Mouse (Mus musculus) neural tube, embryonic 15.5 days (tissue): Measurements from ENCODE around the gene Vdr. TPM values are rescaled to one million over a fixed set of nuclear protein-coding genes. Genes with fewer than 3 reads are reported as not detected.

Experiments used
- ATAC-seq: fragments of 200-750 bp; cut with Nextera tagmentation; 2 replicates; pipeline ENCODE4 v1.8.0; 2017; ENCODE audit warnings: mild to moderate bottlenecking, moderate TSS enrichment, moderate library complexity; ENCODE audit not compliant: low FRiP score
- H3K27ac ChIP-seq: fragments of 300-500 bp; sonication (generic); replicated peaks from 2 replicates; pipeline ENCODE4 v1.5.1; 2015; ENCODE audit warnings: mild to moderate bottlenecking, inconsistent platforms
- H3K27me3 ChIP-seq: fragments of 300-500 bp; sonication (generic); replicated peaks from 2 replicates; pipeline ENCODE4 v1.6.1; 2015; ENCODE audit warnings: inconsistent platforms
- H3K36me3 ChIP-seq: fragments of 300-500 bp; sonication (generic); 2 replicates; pipeline ENCODE4 v1.6.1; 2015; ENCODE audit warnings: inconsistent platforms
- H3K4me1 ChIP-seq: fragments of 300-500 bp; sonication (generic); 2 replicates; pipeline ENCODE4 v1.6.1; 2015; ENCODE audit warnings: inconsistent platforms
- H3K4me2 ChIP-seq: fragments of 300-500 bp; sonication (generic); 2 replicates; pipeline ENCODE4 v1.6.1; 2015; ENCODE audit warnings: inconsistent platforms, mild to moderate bottlenecking, moderate library complexity
- H3K4me3 ChIP-seq: fragments of 300-500 bp; sonication (generic); replicated peaks from 2 replicates; pipeline ENCODE4 v1.5.1; 2015; ENCODE audit warnings: mild to moderate bottlenecking, inconsistent platforms
- H3K9ac ChIP-seq: fragments of 300-500 bp; sonication (generic); replicated peaks from 2 replicates; pipeline ENCODE4 v1.6.1; 2015; ENCODE audit warnings: mild to moderate bottlenecking, inconsistent platforms
- H3K9me3 ChIP-seq: fragments of 300-500 bp; sonication (generic); replicated peaks from 2 replicates; pipeline ENCODE4 v1.6.1; 2016; ENCODE audit warnings: inconsistent platforms
- WGBS: fragments of 180-500 bp; shearing (Covaris S2); methylation state at CpG from one replicate; pipeline ENCODE4 v1.1.7; 2015; ENCODE audit warnings: mixed read lengths; 5-methylcytosine and 5-hydroxymethylcytosine counted together
- polyA plus RNA-seq: library from polyadenylated mRNA; unstranded; fragments of >200 nt; fragmentation: Nextera tagmentation; extraction: Ambion mirVana; gene quantifications from 2 replicates; pipeline ENCODE4 v1.2.1, GENCODE M21; 2015

The Vdr gene
- polyA plus RNA-seq, 1 experiment from 2014 or later: 0.17 TPM

DNA sequence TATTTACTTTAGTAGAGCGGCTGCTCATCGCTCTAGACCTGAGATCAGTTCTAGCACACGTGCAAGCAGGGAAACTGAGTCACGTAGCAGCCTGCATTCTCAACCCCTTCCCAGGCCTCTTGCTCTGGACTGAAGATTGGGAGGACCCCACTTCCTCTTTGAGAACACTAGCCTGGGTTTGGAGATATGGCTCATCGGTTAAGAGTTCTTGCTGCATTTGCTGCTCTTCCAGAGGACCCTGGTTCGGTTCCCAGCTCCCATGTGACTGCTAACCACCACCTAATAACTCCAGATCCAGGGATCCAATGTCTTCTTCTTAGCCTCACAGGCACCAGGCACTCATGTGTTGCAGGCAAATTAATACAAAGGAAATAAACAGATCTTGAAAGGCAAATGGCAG is 69.0 kb downstream of the Vdr start:
- peaks cover 27% of the 10 kb centered on the region for H3K4me1 ChIP-seq
- H3K36me3 ChIP-seq: no peaks in the 10 kb centered on the region
- 96% methylated on average over 6 of the region's 6 CpGs for WGBS
- ATAC-seq: no peak
- no peak overlapping the region for H3K4me3 ChIP-seq
- no peaks in the 10 kb centered on the region for H3K9me3 ChIP-seq
- H3K27ac ChIP-seq: no peak overlapping the region
- no peak overlapping the region for H3K9ac ChIP-seq
- H3K4me2 ChIP-seq: no peak overlapping the region
- H3K27me3 ChIP-seq: no peaks in the 10 kb centered on the region

DNA sequence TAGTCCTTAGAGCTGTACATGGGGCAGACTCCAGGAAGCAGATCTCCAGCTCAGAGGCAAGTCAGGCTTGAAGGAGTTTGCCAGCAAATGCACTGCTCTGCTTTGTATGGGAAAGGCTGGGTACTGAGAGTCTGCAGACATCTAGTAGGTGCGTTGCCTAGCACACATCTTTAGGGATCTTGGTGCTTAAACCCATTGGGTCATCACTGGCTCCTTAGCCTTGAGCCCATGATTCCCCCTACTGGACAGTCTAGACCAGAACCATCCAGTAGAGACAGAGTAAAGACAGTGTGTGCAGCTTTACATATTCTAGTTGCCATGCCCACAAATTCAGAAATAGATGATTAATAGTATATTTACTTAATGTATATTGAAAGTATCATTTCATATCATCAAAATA is 69.6 kb downstream of the Vdr start:
- H3K4me1 ChIP-seq: peaks cover 30% of the 10 kb centered on the region
- H3K9me3 ChIP-seq: no peaks in the 10 kb centered on the region
- no peak overlapping the region for H3K9ac ChIP-seq
- no peak overlapping the region for H3K27ac ChIP-seq
- no peak for ATAC-seq
- H3K36me3 ChIP-seq: no peaks in the 10 kb centered on the region
- 96% methylated on average over 1 of the region's 1 CpGs for WGBS
- H3K27me3 ChIP-seq: no peaks in the 10 kb centered on the region
- no peak overlapping the region for H3K4me3 ChIP-seq
- no peak overlapping the region for H3K4me2 ChIP-seq

DNA sequence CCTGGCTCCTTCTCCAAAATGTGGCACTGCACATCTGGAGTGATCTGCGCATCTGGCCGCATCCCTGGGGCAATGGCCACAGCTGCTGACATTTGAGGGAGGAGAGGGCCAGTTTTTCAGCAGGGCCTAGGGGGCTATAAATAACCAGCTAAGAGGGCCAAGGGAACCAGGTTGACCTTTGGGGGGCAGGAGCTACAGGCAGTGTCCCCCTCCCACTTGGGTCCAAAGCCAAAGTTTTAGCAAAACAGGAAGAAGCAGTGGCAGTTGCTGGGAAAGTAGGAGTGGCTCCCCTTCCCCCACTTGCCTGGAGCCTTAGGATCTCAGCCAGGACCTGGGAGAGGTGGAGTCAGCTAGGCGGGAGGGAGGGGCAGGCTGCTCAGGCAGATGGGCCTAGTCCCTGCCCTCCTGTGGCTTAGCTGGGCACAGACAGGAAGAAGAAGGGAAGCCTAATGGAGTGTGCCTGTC is 70.4 kb downstream of the Vdr start:
- Histone ChIP-seq H3K4me2 (no peak overlapping the region), H3K27ac (no peak overlapping the region), H3K4me1 (peaks cover 30% of the 10 kb centered on the region), H3K9me3 (no peaks in the 10 kb centered on the region), H3K4me3 (no peak overlapping the region), H3K36me3 (no peaks in the 10 kb centered on the region), H3K27me3 (no peaks in the 10 kb centered on the region), H3K9ac (no peak overlapping the region)
- ATAC-seq: no peak
- 44% methylated on average over 3 of the region's 3 CpGs for WGBS

DNA sequence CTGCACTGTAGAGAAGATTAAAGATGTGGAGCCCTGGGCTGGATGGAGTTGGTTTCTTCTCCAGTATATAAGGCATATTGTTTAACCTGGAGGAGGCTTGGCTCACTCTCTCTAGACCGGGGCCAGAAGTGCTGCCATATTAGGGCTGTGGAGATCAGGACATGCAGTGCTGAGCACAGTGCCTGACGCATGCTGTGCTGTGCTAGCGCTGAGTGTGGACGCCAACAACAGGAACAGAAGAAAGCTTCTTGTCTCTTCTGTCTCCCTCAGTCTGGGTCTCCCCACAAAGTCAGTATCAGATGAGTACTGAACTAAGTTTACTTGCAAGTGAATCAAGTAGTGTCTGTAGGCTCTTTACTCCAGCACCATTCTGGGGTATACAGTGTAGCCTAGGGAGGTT is 71.0 kb downstream of the Vdr start:
- WGBS: 80% methylated on average over 4 of the region's 4 CpGs
- H3K27ac ChIP-seq: no peak overlapping the region
- H3K36me3 ChIP-seq: no peaks in the 10 kb centered on the region
- no peak overlapping the region for H3K4me3 ChIP-seq
- ATAC-seq: no peak
- no peak overlapping the region for H3K9ac ChIP-seq
- H3K27me3 ChIP-seq: no peaks in the 10 kb centered on the region
- no peak overlapping the region for H3K4me2 ChIP-seq
- peaks cover 30% of the 10 kb centered on the region for H3K4me1 ChIP-seq
- no peaks in the 10 kb centered on the region for H3K9me3 ChIP-seq

DNA sequence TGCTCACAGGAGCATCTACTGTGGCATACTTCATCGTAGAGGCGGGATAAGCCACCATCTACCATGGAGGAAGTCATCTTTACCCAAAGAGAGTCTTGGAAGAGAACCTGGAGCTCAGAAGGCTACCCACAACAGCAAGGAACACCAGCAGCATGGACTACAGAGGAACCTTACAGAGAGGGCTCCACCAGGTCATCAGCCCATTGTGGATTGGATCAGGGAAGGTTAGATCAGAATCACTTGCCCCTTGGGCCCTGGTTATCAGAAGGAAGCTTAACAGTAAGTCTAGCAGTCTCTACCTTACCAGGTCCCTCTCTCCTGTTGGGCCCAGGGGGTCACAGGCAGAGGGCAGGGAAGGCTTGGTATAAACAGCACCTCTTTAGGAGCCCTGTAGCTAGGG is 71.4 kb downstream of the Vdr start:
- Histone ChIP-seq H3K9ac (no peak overlapping the region), H3K27ac (no peak overlapping the region), H3K9me3 (no peaks in the 10 kb centered on the region), H3K4me1 (peaks cover 30% of the 10 kb centered on the region), H3K36me3 (no peaks in the 10 kb centered on the region), H3K4me3 (no peak overlapping the region), H3K4me2 (no peak overlapping the region), H3K27me3 (no peaks in the 10 kb centered on the region)
- whole genome bisulfite sequencing: 93% methylated on average over 2 of the region's 2 CpGs
- ATAC-seq: no peak

DNA sequence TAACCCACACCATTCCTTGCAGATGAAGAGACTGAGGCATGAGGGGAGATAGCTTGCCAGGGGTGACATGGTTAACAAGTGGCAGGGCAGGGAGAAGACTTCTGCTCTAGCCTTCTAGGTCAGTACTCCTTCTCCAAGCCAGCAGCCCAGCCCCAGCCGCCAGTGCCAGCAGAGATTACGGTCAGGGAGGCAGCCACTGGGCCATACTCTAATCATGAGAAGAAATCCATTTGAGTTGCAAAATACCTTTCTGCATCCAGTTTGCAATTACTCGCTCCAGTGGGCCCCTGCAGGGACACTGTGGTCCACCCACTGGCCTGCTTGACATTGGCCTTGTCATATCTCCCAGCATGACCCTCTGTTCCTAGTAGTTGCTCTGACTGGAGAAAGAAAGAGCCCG is 72.0 kb downstream of the Vdr start:
- Histone ChIP-seq H3K9ac (no peak overlapping the region), H3K4me1 (peaks cover 32% of the 10 kb centered on the region), H3K27ac (no peak overlapping the region), H3K9me3 (no peaks in the 10 kb centered on the region), H3K4me3 (no peak overlapping the region), H3K27me3 (no peaks in the 10 kb centered on the region), H3K4me2 (no peak overlapping the region), H3K36me3 (no peaks in the 10 kb centered on the region)
- ATAC-seq: no peak
- 74% methylated on average over 4 of the region's 4 CpGs for WGBS

DNA sequence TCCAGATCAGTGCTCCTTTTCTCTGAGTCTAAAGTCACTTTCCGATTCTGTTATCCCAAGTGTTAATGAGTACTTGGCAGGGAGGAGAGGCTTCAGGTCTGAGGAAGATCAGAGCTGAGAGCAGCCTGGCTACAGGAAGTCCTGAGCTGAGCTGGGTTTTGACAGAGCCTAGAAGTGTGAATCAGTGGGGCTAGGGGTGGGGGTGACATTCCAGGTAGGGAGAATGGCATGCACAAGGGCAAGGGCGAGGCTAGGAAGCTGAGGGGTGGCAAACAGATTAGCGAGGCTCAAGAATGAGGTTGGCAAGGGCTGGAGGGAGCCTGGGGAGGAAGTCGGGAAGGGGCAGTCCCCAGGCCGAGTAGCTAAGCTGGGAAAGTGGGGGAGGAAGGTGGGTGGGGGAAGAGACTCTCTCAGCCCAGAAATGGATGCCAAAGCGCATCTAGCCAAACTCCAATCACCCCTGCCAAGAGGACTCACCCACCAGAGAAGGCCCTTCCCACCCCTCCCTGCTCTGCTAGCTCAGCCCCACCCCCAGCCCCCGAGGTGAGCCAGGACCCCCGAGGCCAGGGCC is 72.9 kb downstream of the Vdr start:
- WGBS: 17% methylated on average over 8 of the region's 8 CpGs
- Histone ChIP-seq H3K4me1 (peaks cover 41% of the 10 kb centered on the region), H3K36me3 (no peaks in the 10 kb centered on the region), H3K27ac (0 out of 2 replicates have a peak overlapping the region, but pooled peaks have one; percentile 3), H3K9ac (no peak overlapping the region), H3K4me3 (no peak overlapping the region), H3K4me2 (no peak overlapping the region), H3K27me3 (no peaks in the 10 kb centered on the region), H3K9me3 (no peaks in the 10 kb centered on the region)
- ATAC-seq: no peak

DNA sequence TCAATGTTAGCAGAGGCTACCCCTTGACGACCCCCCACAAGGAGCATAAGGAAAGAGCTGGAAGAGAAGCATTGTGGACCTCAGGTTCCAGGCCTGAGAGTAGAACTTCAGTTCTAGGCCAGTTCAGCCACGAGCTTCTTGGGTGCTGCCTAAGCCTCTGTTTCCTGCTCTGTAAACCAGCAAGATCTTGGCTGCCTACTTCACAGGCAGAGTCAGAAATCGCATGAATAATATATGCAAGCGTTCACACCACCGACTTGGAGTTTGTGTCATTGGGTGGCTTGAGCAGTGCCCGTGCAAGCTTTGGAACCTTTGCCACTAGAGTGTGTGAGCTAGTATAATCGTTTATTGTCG is 73.6 kb downstream of the Vdr start:
- Histone ChIP-seq H3K27me3 (no peaks in the 10 kb centered on the region), H3K27ac (no peak overlapping the region), H3K4me2 (no peak overlapping the region), H3K9me3 (no peaks in the 10 kb centered on the region), H3K4me1 (peaks cover 48% of the 10 kb centered on the region), H3K4me3 (no peak overlapping the region), H3K9ac (no peak overlapping the region), H3K36me3 (no peaks in the 10 kb centered on the region)
- 71% methylated on average over 8 of the region's 8 CpGs for WGBS
- no peak for ATAC-seq

DNA sequence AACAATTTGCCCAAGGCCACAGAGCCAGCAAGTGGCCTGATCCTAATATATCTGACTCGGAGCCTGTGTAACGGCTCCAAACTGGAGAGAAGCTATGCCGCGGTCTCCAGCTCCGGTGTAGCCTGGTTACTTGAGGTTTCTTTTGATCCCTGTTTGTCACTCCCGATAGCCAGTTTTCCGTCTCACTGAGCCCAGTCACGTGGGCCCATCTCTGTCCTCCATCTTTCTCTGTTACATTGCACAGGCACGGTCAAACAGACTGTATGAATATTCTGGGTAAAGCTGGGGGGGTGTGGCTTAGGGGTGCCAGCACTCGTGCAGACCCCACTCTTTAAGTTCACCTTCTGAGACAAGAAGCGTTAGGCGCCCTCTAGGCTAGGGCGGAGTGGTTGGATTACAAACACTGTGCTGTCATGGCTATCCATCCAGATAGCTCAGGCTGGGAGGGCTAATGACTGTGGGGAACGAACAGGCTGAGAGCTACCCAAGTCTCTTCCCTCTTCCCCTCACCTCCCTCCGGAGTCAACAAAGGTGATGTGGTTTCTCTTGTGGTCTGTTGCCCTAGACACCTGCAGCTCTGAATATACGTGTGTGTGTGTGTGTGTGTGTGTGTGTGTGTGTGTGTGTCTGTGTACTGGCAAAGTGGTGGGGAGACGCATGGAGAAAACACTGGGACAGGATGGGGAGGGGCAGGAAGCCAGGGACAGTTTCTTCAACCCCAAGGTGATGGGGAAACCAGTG is 74.1 kb downstream of the Vdr start:
- no peak for ATAC-seq
- no peak overlapping the region for H3K4me2 ChIP-seq
- H3K4me1 ChIP-seq: peaks cover 50% of the 10 kb centered on the region
- WGBS: 56% methylated on average over 17 of the region's 17 CpGs
- no peak overlapping the region for H3K27ac ChIP-seq
- H3K9me3 ChIP-seq: no peaks in the 10 kb centered on the region
- no peaks in the 10 kb centered on the region for H3K36me3 ChIP-seq
- no peak overlapping the region for H3K4me3 ChIP-seq
- no peak overlapping the region for H3K9ac ChIP-seq
- no peaks in the 10 kb centered on the region for H3K27me3 ChIP-seq

DNA sequence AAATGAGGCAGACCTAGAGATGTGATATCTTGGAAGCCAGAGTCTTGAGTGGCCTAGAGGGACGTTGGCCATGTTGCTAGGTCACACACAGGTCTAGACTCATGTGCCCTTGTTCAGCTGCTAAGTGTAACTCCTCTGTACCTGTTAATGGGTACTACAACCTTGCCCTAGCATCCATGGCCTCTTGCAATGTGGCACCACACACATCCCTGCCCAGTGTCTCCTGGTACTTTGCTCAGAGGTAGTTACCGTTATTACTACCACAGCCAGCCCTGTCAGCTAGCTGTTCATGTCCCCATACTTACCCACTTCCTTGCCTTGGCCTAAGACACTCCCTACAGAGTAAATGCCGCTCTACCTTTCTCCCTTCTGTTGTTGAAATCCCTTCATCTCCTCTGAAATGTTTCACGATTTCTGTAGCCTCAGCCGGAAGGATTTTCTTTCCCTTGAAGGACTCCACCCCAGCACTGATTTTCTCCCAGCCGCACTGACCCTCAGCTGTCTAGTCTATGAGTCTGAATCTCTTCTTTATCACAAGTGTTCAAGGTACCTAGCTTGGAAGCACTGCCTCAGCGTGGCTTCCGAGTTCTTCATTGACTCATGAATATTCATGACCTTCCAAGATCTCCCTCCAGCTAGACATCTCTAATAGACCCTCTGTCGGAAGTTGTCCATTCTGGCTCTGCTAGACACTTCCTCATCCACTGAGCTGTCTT is 77.5 kb downstream of the Vdr start:
- Histone ChIP-seq H3K27me3 (no peaks in the 10 kb centered on the region), H3K9ac (no peak overlapping the region), H3K4me3 (no peak overlapping the region), H3K9me3 (no peaks in the 10 kb centered on the region), H3K4me2 (peak overlapping the region; percentile 61; the same call in 1 of the 2 replicates), H3K4me1 (peaks cover 64% of the 10 kb centered on the region), H3K36me3 (no peaks in the 10 kb centered on the region), H3K27ac (no peak overlapping the region)
- no peak for ATAC-seq
- 60% methylated on average over 9 of the region's 9 CpGs for WGBS

DNA sequence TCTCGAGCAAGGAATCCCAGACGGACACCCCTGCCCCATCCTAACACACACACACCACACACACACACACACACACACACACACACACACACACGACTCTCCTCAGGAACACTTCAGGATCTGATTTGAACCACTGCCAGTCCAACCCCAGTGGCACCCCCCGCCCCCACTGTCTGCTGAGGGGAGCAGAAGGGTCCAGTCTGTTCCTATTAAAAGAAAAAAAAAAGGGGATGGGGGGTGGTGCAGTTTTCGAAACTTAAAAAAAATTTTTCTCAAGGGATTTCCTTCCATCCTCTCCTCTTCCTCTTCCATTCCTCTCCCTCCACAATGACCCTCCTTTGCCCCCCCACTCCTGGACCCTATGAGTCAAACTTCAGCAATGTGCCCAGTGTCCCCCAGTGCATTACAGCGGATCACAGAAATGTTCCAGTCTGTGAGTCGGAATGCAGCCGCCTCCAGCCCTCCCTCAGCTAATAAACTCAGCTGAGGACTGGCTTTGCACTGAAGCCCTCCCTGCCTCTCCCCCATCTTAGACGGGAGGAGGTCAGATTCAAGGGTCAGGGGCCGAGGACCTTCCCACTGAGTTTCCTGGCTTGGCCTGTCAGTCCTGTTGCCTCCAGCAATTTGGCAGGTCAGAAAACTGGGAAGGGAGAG is 78.3 kb downstream of the Vdr start:
- 11% methylated on average over 10 of the region's 10 CpGs for WGBS
- no peaks in the 10 kb centered on the region for H3K36me3 ChIP-seq
- H3K4me3 ChIP-seq: peak overlapping the region; percentile 61
- H3K4me1 ChIP-seq: peaks cover 61% of the 10 kb centered on the region
- ATAC-seq: no peak
- peak overlapping the region; percentile 61 for H3K4me2 ChIP-seq
- H3K9me3 ChIP-seq: no peaks in the 10 kb centered on the region
- H3K9ac ChIP-seq: peak overlapping the region; percentile 87
- H3K27ac ChIP-seq: peak overlapping the region; percentile 96
- H3K27me3 ChIP-seq: no peaks in the 10 kb centered on the region
